Mouse (Mus musculus) CD4-positive helper T cell, adult 2 months (primary cell): ENCODE data around the gene Lrrc31.
"Not testable (repeated sequence)": the region's sequence is repeated elsewhere in the genome, so short reads cannot be mapped to it uniquely, and the experiment has no call there.

Source experiments
- DNase-seq: peaks from one replicate; pipeline ENCODE4 v3.0.0-alpha.2; 2012; ENCODE audit warnings: low read depth, missing footprints, low spot score

Gene Lrrc31

DNA sequence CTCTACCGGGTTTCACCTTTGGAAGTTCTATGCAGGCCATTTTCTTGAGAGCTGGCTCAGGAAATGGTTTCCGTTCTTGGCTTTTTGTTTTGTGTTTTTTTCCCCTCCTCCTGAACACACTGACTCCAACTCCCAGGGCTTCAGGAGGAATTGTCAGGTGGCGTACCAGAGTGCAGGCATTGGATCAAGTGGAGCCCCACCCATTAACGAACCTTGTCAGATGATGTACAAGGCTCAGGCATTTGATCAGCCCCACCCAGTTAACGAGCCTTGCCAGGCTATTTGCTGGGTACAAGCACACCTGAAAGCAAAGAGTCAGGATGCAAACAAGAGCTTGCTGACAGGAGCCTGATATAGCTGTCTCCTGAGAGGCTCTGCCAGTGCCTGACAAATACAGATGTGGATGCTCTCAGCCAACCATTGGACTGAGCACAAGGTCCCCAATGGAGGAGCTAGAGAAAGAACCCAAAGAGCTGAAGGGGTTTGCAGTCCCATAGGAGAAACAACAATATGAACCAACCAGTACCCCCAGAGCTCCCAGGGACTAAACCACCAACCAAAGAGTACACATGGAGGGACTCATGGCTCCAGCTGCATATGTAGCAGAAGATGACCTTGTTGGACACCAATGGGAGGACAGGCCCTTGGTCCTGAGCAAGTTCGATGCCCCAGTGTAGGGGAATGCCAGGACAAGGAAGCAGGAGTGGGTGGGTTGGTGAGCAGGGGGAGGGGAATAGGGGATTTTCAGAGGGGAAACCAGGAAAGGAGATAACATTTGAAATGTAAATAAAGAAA is at the start of gene Lrrc31:
Lrrc31 (minus strand) TSS at position 133 of the 795 bp plus-strand sequence.
- not testable (repeated sequence) for DNase-seq

DNA sequence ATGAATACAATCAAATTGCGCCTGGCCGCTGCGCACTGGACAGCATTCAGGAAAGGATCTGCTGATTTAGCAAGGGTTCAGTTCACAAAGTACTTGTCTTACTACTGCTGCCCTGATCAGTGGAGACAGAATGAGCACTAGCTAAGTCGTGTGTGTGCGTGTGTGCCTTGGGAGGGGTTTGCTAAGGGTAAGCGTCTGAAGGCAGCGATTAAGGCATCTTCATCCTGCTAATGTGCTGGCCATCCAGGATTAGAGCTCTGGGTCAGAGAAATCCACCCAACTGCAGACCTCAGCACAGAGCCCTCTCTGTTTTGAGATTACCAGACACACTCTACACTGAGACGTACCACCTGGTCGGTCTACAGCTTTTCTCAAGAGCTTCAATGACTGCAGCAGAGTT is 48.7 kb upstream of the Lrrc31 start:
- no peak for DNase-seq

DNA sequence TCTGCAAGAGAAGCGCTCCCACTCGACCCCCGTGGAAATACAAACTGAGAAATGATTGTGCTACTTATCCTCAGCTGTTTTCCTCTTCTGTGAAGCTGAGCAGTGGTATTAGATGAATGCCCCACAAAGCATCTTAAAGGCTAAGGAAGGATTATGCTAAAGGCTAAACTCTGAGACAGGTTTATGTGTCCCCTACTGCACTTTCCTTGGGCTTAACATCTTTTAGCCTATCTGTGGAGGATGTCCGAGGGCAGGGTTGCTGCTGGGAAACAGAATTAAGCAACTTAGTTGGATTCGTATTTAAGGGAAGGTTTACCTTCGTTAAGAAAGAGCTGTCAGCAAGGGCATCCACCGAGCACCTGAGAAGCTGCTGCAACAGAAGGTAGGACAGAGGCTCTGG is 46.4 kb upstream of the Lrrc31 start, which contains the start of gene Samd7:
Samd7 (plus strand) TSS at position 288 of the 400 bp plus-strand sequence.
- no peak for DNase-seq

DNA sequence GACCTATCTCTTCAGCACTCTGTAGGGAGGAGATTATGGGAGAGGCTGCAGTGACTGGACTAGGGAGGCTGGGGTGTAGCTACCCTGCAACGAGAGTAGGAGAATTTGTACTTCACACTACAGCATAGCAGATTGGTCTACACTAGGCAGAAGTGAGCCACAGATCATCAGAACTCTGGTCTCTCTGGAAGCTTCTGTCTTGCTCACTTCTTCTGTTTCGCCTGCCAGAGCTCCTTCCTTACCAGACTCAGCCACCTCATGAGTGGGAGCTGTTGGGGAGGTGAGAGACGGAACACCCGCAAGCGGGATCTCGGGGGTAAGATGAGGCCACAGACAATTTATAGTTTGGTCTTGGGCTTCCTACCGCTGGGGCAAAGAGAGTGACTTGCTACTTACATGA is 43.2 kb upstream of the Lrrc31 start:
- DNase-seq, result no peak

DNA sequence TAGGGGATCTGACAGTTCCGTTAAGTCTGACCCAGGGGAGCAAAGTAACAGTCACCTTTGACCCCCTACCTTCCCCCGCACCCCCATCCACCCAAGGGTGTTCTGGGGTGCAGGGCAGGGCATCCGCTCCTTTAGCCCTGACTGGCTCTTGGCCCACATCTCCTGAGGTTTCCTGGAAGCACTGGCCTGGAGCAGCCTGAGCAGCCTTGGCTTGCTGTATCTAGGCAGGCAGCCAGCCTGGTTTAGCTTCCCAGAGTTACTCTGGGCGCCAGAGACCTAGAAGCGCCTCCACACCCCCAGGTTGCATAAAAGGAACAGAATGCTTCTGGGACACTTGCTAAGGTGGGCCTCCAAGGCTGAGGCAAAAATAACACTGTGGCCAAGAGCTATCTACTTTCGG is 41.7 kb upstream of the Lrrc31 start:
- no peak for DNase-seq

DNA sequence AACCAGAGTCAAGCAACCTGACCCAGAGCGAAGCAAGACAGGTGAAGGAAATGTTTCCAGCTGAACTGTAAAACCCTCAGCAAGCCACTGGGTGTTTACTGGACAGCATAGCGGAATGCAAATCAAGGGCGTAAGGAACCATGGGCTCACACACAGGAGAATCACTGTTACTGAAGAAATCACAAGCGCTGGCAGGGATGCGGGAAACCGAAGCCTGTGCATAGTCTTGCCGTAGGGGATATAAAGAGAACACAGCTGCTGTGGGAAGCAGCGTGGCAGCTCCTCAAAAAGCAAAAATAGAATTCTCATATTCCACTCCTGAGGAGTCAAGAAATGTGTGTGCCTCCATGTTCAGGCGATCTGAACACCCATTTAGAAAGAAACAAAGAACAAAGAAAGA is 37.2 kb upstream of the Lrrc31 start:
- no peak for DNase-seq

DNA sequence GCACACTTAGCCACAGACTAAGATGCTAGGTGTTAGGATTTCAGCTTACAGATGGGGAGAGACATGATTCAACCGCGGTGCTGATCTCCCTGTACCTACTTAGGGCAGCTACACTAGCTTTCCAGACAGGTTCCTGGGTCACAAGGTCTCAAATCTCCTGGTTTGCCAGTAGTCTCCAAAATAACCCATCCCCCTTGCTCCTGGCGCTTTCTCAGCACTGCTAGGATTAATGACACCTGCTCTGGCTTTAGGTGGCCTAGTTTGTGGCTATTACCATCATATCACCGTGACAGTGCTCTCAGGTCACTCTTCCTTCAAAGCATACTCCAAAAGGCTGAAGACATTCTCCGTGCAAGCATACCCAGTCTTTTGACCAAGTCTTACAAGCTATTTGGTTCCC is 29.4 kb upstream of the Lrrc31 start:
- no peak for DNase-seq

DNA sequence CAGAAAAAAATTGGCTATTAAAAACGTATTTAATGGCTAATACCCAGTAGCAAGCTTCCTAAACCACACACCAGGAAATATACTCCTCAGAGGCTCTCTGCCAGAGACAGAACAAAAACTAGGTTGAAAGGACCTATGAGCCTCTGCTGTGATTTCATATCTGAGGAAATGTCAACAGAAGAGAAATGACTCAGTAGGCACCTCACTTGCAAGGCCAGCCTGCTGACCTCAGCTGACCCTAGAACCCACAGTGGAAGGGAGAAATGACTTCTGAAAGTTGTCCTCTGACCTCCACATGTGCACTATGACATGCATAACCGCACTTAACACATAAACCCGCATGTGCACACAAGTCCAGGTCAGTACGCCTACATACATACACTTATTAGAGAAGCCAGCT is 27.6 kb upstream of the Lrrc31 start:
- DNase-seq, result no peak

DNA sequence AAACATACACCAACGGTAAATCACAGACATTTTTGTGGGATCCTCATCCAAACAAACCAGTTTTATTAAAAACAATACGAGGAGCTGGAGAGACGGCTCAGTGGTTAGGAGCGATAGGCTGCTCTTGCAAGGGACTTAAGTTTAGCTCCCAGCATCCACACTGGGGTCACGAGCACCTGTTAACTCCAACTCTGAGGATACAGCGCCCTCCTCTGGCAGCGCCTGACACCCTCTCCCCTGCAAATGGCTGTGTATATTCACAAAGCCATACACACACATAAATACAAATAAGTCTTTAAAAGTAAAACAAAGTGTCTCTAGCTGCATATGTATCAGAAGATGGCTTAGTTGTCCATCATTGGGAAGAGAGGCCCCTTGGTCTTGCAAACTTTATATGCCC is 25.9 kb upstream of the Lrrc31 start:
- peak; percentile 4 for DNase-seq

DNA sequence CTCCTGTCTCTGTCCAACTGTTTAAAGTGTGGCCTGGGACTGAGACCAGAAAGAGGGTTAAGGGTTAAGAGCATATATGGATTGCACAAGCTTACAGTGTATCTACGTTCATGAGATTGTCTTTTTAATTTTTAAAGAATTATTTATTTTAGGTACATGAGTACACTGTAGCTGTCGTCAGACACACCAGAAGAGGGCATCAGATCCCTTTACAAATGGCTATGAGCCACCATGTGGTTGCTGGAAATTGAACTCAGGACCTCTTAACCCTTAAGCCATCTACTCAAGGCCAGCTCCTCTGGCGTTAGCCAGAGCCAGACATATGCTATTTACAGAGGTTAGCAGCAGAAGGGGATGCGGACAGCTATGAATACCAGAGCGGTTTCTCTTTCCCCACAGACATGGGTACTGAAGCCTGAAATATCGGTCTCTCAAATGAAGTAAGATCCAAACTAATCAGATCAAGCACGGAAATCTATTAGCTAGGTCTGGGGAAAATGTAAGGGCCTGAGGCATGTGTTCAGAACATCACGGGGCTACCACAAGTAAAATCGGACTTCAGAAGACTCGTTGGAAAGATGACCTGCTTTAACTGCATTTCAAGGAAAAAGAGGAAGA is 25.3 kb upstream of the Lrrc31 start:
- DNase-seq, result no peak

DNA sequence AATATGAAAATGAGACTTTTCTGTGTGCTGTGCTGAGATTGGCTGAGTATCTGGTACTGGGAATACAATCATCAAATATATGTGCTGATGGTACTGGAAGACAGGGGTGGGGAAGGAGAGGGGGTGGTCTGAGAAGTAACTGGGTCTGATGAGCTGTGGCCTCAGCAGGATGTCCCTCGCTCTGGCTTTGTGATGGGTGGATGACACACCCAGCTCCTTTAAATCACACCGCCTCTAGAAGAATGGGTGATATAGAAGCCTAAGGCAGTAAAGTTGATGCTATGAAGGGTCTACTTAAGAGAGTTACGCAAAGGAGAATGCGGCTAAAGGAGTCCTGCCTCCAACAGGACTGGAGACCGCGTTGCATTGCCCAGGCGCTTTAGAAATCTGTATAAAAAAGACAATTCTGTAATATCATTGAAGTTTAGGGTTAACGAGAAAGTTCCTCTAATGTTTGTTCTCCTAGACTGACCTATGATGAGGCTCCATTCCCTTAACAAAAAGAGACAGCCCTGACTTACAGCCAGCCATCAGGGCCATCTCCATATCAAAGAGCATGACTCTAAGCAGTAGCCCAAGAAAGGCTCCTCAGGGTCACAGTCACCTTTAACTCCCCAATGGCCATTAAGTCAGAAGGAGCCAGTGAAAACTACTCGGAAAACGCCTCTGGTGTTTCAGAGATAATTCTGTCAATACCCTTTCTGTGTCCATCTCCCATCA is 24.6 kb upstream of the Lrrc31 start:
- no peak for DNase-seq

DNA sequence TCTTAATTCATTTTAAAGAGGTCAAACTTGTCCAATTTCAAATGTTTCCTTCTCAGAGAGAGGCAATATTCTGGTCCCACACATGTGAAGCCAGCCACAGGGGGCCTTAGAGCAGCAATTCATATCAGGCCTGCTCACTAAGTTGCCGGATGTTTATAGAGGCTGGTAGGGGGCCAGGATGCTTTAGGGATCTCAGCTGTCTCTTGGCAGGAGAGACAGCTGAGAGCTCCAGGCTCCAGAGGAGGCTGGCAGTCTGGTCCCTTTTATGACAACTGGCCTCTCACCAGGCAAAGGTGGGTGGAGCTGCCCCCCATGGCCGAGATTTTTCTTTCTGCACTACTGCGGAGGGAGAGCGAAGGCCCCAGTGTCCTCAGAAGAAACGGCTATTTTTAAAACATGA is 23.5 kb upstream of the Lrrc31 start:
- DNase-seq, result no peak

DNA sequence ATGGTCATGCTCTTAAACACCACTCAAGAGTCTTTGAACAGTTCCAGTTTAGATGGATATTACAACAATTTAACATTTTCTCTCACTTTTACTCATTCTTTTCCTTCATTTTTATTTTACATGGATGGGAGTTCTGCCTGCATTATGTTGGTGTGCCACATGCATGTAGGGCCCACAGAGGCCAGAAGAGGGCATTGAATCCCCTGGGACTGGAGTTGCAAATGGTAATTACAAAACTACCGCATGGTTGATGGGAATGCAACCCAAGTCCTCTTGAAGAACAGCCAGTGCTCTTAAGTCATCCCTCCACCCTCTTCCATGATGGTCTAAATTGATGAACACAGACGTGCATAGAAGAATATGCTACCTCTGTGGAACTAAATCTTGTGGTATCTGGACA is 22.8 kb upstream of the Lrrc31 start:
- DNase-seq, result no peak

DNA sequence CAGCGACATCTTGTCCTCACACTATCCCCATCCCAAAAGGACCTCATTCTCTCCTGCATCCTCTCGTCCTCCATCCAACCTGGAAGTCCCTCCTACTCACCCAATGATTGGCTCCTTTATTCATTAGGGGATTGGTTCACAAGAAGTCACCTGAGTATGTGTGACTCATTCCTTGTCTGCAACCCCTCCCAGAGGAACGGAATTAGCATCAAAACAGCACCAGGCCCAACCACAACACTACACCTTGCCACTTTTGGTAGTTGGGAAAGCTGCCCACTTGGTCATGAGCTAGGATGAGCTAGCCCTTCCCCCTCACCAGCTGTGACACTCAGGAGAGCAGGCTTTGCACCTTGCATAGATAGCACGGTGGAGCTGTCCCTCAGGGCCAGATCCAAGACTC is 22.4 kb upstream of the Lrrc31 start:
- no peak for DNase-seq

DNA sequence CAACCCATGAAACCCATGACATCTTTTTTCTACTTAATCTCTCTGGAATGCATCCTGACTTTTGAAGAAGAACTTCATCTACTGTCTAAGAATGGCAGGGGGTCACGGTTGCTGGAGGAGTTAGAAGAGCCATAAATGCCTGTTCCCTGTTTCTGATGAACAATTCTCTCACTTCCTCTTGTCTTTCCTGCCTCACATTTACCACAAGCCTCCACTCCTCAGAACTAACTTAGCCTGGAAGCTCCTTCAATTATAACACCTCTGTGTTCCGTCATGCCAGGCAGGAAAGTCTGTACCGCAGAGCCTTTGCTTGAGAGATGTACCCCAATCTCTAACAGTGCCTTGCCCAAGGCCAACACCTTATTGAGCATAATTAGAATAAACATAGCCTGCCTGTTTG is 19.0 kb upstream of the Lrrc31 start:
- no peak for DNase-seq

DNA sequence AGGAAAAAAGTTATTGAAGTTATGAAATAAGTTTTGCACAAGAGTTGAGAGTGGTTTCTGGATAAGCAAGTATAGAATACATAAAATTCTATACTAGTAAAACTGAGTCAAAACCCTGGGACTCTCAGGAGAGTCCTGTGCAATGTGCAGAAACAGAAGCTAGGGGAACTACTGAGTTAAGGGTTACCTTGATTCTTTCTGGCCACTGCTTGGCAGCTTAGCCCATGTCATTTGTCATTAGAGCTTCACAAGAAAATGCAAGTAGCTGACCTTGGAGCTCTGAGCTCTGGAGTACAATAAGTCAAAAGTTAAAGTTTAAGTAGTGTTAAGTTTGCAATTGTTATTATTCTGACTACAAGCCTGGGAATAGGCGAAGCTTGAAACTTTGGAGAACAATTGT is 13.7 kb upstream of the Lrrc31 start:
- no peak for DNase-seq

DNA sequence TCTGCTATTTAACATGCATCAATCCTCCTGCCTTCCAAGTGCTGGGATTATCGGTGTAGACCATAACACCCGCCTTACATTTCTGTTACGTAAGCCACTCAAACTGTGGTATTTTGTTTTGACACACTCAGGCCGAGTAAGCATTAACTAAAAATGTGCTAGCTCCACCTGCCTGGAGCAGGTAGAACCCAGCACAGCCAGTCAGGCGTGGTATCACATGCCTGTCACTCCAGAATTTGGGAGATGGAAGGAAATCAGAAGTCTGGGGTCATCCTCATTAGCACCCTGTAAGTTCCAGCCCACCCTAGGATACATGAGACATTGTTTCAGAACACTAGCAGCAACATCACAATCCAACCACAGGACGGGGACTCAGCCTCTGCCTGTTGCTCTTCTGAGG is 10.5 kb upstream of the Lrrc31 start:
- no peak for DNase-seq

DNA sequence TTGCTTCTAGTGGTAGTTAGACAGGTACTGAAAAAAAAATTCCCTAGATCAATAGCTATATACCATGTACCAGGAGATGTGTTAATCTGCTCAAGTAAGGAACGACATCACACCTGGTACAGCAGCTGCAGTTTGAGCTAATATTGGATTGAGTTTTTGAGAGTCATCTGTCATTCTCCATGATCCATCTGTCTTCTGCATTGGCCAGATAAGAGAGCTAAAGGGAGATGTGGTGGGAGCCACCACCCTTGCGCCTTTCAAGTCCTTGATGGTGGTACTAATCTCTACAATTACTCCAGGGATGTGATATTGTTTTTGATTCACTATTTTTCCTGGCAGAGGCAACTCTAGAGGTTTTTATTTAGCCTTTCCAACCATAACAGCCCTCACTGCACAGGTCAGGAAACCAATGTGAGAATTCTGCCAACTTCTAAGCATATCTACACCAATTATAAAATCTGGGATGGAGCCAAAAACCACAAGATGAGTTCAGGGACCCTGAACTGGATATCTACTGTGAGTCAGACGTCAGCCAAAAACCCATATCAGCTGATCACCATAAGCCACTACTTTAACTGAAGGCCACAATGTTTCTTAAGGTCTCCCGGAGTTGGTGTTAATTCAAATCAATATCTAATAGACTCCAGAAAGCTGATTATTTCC is 7.1 kb upstream of the Lrrc31 start:
- DNase-seq, result no peak

DNA sequence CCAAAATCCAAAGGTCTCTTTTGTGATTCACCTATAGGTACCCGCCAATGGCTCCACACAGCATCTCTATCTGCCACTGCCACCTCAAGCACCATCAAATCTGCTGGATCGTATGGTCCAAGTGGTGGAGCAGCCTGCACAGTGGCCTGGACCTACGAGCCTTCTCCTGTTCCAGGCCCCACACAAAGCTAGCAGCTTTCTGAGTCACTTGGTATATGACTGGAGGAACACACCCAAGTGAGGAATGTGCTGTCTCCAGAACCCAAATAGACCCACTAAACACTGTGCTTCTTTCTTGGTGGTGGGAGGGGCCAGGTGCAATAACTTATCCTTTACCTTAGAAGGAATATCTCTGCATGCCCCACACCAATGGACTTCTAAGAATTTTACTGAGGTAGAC is 6.3 kb upstream of the Lrrc31 start:
- DNase-seq, result no peak

DNA sequence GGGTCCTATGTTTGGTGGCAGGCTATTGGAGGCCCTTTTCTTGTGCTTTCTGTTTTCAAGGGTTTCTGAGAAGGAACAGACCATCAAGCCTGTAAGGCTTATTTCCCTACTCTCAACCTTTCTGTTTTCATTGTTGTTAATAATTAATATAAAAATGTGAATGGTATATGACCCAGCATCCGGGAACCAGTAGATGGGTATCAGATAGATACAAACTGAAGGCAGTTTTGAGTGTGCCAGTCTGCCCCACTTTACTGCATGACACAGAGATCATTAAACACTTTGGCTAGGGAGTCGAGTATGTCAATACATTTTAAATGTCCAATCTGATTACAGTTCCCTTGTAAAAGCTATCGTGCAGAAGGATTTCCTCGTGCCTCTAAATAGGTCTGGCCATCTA is 1.8 kb downstream of the Lrrc31 start:
- no peak for DNase-seq

DNA sequence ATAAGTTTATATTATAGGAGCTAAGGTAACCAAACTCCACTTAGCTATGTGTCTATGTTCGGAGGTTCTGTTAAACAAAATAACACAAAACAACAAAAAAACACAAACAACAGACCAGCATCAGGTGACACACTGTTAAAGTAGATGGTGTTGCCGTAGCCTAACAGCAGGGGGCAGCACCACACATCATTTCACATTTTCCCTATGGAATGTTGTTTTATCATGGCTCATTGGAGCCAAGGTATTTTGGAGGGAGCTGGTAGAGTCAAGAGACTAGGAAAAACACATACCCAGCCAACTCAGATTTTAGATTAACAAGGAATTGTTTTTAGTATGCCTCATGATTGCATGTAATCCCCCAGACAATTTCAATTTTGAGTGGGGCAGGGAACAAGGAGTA is 3.3 kb downstream of the Lrrc31 start:
- peak; percentile 5 for DNase-seq

DNA sequence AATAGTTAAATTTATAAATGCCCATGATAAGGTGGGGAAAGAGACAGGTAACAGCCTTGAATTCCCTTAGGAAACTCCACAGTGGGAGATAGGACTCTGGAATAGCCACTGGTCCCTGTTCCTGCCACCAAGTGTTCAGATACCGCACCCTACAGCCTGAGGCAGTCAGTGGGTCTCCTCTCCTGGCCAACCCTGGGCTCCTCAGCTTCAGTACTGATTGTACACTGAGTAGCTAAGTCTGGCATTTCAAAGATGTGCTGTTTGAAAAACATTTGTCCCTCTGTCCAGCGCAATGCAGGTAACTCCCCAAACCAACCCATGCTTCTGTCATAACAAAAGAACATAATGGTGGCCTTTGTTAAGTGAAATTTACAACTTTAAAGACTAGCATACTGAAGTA is 4.0 kb downstream of the Lrrc31 start:
- DNase-seq, result no peak
